Mouse (Mus musculus) MEL (cell line): ENCODE measurements around the gene Mmel1. TPM values are rescaled to one million over a fixed set of nuclear protein-coding genes. Genes with fewer than 3 reads are reported as not detected.

Experiments
- DNase-seq: peaks from one replicate; pipeline ENCODE4 v3.0.0; 2011; ENCODE audit warnings: low read depth, low spot score
- H3K27ac ChIP-seq: 2 replicates; pipeline ENCODE4 v1.5.1; 2012; ENCODE audit warnings: low read depth, mild to moderate bottlenecking, control low read depth, low read length, moderate library complexity; ENCODE audit not compliant: control insufficient read depth
- H3K27me3 ChIP-seq, 2 experiments: fragments of 150-350 bp in 1 of 2; sonication (generic) in 1 of 2; 2 replicates each; pipeline ENCODE4 v1.6.1; 2012; ENCODE audit warnings: low read length in 2 of 2, mild to moderate bottlenecking in 2 of 2, improper control_type of control experiment in 1 of 2, moderate library complexity in 1 of 2; ENCODE audit not compliant: insufficient read depth in 2 of 2, control insufficient read depth in 1 of 2
- H3K36me3 ChIP-seq, 2 experiments: 2 replicates each; pipeline ENCODE4 v1.6.1; 2012 to 2014; ENCODE audit warnings: low read length in 2 of 2, improper control_type of control experiment in 1 of 2, inconsistent platforms in 1 of 2, mild to moderate bottlenecking in 1 of 2; ENCODE audit not compliant: insufficient read depth in 2 of 2, control insufficient read depth in 1 of 2
- H3K4me1 ChIP-seq, 2 experiments: fragments of 150-350 bp in 1 of 2; sonication (generic) in 1 of 2; 2 replicates each; pipeline ENCODE4 v1.6.1; 2012; ENCODE audit warnings: low read length in 2 of 2, improper control_type of control experiment in 1 of 2, mild to moderate bottlenecking in 1 of 2; ENCODE audit not compliant: insufficient read depth in 2 of 2, control insufficient read depth in 1 of 2
- H3K4me3 ChIP-seq, 2 experiments: fragments of 150-350 bp in 1 of 2; sonication (generic) in 1 of 2; 2 replicates each; pipeline ENCODE4 v1.5.1; 2012; ENCODE audit warnings: low read depth in 2 of 2, low read length in 2 of 2, mild to moderate bottlenecking in 2 of 2, moderate library complexity in 2 of 2, control low read depth in 1 of 2, improper control_type of control experiment in 1 of 2; ENCODE audit not compliant: control insufficient read depth in 1 of 2, insufficient read depth in 1 of 2
- H3K79me2 ChIP-seq: 2 replicates; pipeline ENCODE4 v1.6.1; 2012; ENCODE audit warnings: mild to moderate bottlenecking, low read length, moderate library complexity; ENCODE audit not compliant: control insufficient read depth, poor library complexity, insufficient read depth
- H3K9ac ChIP-seq: 2 replicates; pipeline ENCODE4 v1.6.1; 2012; ENCODE audit warnings: low read depth, mild to moderate bottlenecking, control low read depth, low read length, moderate library complexity; ENCODE audit not compliant: control insufficient read depth, poor library complexity, severe bottlenecking
- H3K9me3 ChIP-seq: fragments of 150-350 bp; sonication (generic); replicated peaks from 2 replicates; pipeline ENCODE4 v1.6.1; 2012; ENCODE audit warnings: mild to moderate bottlenecking, low read length, improper control_type of control experiment, moderate library complexity; ENCODE audit not compliant: insufficient read depth
- CTCF ChIP-seq, 3 experiments: IDR thresholded peaks in 2 of 3; conservative IDR thresholded peaks in 1 of 3; 2 replicates each; pipeline ENCODE4 v1.5.1; 2011 to 2012; ENCODE audit warnings: low read length in 3 of 3, low read depth in 2 of 3, mild to moderate bottlenecking in 2 of 3, improper control_type of control experiment in 1 of 3, inconsistent platforms in 1 of 3, mixed read lengths in 1 of 3, moderate library complexity in 1 of 3; ENCODE audit not compliant: control insufficient read depth in 1 of 3, insufficient read depth in 1 of 3, poor library complexity in 1 of 3, severe bottlenecking in 1 of 3
- GABPA ChIP-seq: IDR thresholded peaks from 2 replicates; pipeline ENCODE4 v1.6.1; 2012; ENCODE audit warnings: low read depth, mild to moderate bottlenecking, inconsistent platforms, low read length, improper control_type of control experiment, moderate library complexity
- GATA1 ChIP-seq: IDR thresholded peaks from 2 replicates; pipeline ENCODE4 v1.6.1; 2011; ENCODE audit warnings: low read depth, low read length, improper control_type of control experiment
- MAFK ChIP-seq: IDR thresholded peaks from 2 replicates; pipeline ENCODE4 v1.6.1; 2011; ENCODE audit warnings: low read depth, mild to moderate bottlenecking, low read length, improper control_type of control experiment, borderline replicate concordance
- MAZ ChIP-seq: IDR thresholded peaks from 2 replicates; pipeline ENCODE4 v1.6.1; 2012; ENCODE audit warnings: low read depth, mild to moderate bottlenecking, inconsistent platforms, low read length, improper control_type of control experiment
- MYC ChIP-seq: IDR thresholded peaks from 2 replicates; pipeline ENCODE4 v1.6.1; 2011; ENCODE audit warnings: low read depth, mild to moderate bottlenecking, low read length, improper control_type of control experiment, moderate library complexity
- NRF1 ChIP-seq: IDR thresholded peaks from 2 replicates; pipeline ENCODE4 v1.6.1; 2014; ENCODE audit warnings: low read depth, mild to moderate bottlenecking, inconsistent platforms, low read length, improper control_type of control experiment, moderate library complexity; ENCODE audit not compliant: poor library complexity, insufficient read depth, severe bottlenecking
- POLR2A ChIP-seq, 2 experiments: IDR thresholded peaks; 2 replicates each; pipeline ENCODE4 v1.6.1; 2011 to 2012; ENCODE audit warnings: low read length in 2 of 2, mild to moderate bottlenecking in 2 of 2, control low read depth in 1 of 2, improper control_type of control experiment in 1 of 2, low read depth in 1 of 2, moderate library complexity in 1 of 2; ENCODE audit not compliant: control insufficient read depth in 1 of 2, insufficient read depth in 1 of 2, poor library complexity in 1 of 2
- POLR2AphosphoS2 ChIP-seq: IDR thresholded peaks from 2 replicates; pipeline ENCODE4 v1.6.1; 2011; ENCODE audit warnings: low read length, improper control_type of control experiment
- RAD21 ChIP-seq: IDR thresholded peaks from 2 replicates; pipeline ENCODE4 v1.6.1; 2011; ENCODE audit warnings: mild to moderate bottlenecking, low read depth, low read length, improper control_type of control experiment
- SIN3A ChIP-seq: IDR thresholded peaks from 2 replicates; pipeline ENCODE4 v1.6.1; 2012; ENCODE audit warnings: low read length, improper control_type of control experiment, inconsistent platforms
- SMC3 ChIP-seq: IDR thresholded peaks from 2 replicates; pipeline ENCODE4 v1.6.1; 2011; ENCODE audit warnings: low read depth, low read length, improper control_type of control experiment
- TCF12 ChIP-seq: IDR thresholded peaks from 2 replicates; pipeline ENCODE4 v1.6.1; 2014; ENCODE audit warnings: low read depth, mild to moderate bottlenecking, inconsistent platforms, low read length, improper control_type of control experiment, moderate library complexity
- polyA plus RNA-seq, 2 experiments: library from polyadenylated mRNA; stranded (reverse) in 1 of 2; unstranded in 1 of 2; fragments of >175 nt in 1 of 2; fragments of >200 nt in 1 of 2; gene quantifications; 2 replicates each; pipeline versions ENCODE4 v1.2.1 to v1.2.4; 2012; ENCODE audit warnings: low replicate concordance in 2 of 2, low read depth in 1 of 2; ENCODE audit not compliant: insufficient read length in 2 of 2, insufficient read depth in 1 of 2, missing spikeins in 1 of 2
- total RNA-seq: library from RNA; depleted of rRNA; stranded (reverse); fragments of 300-350 nt; gene quantifications from 2 replicates; pipeline ENCODE4 v1.2.3, GENCODE M21; 2012

The Mmel1 gene
- total and polyA plus RNA-seq, 3 experiments: 0.07 to 0.08 TPM; not detected in 1

DNA sequence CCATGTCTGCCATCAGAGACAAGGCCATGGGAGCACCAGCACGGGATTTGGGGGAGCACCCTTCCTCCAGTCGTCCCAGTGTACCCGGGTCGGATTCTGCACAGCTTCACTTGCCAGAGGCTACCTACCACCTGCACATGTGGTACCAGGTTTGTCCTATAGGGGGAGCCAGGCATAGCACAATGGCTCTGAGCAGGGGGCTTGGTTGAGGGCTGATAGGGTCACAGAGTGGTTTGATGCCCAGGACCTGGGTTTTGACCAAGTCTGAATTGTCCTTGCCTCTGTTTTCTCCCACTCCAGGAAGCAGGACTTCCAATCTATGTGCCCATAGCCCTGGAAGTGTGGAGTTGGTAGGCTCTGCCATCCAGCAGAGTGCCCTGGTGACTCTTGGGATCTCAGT lies 56.0 kb downstream of the Mmel1 start:
- Histone ChIP-seq H3K79me2 (no peaks in the 10 kb centered on the region; the same call in none of the 2 replicates), H3K9me3 (no peaks in the 10 kb centered on the region), H3K27me3 (no peaks in the 10 kb centered on the region), H3K27ac (no peak overlapping the region), H3K4me1 (peaks cover 3 to 24% of the 10 kb centered on the region in 2 experiments; a peak in 3 of 4 replicates), H3K4me3 (no peak overlapping the region), H3K9ac (no peak overlapping the region), H3K36me3 (peaks cover 0 to 4% of the 10 kb centered on the region in 2 experiments; a peak in 1 of 4 replicates)
- peak; percentile 67 to 96 (median 68) for TF ChIP-seq CTCF (IDR thresholded peaks at IDR 0.05 in 2 of 3, conservative IDR thresholded peaks at IDR 0.05 in 1 of 3; ENCODE audit: control insufficient read depth in 1 of 3, insufficient read depth in 1 of 3, low read depth in 2 of 3, low read length in 3 of 3, poor library complexity in 1 of 3, severe bottlenecking in 1 of 3)
- peak; percentile 3 for TF ChIP-seq RAD21
- TF ChIP-seq POLR2AphosphoS2: no peak
- peak; percentile 23; the same call in 1 of the 2 replicates for TF ChIP-seq SMC3
- TF ChIP-seq MYC: no peak
- no peak for TF ChIP-seq NRF1
- TF ChIP-seq MAZ: no peak
- peak; percentile 58 for DNase-seq

DNA sequence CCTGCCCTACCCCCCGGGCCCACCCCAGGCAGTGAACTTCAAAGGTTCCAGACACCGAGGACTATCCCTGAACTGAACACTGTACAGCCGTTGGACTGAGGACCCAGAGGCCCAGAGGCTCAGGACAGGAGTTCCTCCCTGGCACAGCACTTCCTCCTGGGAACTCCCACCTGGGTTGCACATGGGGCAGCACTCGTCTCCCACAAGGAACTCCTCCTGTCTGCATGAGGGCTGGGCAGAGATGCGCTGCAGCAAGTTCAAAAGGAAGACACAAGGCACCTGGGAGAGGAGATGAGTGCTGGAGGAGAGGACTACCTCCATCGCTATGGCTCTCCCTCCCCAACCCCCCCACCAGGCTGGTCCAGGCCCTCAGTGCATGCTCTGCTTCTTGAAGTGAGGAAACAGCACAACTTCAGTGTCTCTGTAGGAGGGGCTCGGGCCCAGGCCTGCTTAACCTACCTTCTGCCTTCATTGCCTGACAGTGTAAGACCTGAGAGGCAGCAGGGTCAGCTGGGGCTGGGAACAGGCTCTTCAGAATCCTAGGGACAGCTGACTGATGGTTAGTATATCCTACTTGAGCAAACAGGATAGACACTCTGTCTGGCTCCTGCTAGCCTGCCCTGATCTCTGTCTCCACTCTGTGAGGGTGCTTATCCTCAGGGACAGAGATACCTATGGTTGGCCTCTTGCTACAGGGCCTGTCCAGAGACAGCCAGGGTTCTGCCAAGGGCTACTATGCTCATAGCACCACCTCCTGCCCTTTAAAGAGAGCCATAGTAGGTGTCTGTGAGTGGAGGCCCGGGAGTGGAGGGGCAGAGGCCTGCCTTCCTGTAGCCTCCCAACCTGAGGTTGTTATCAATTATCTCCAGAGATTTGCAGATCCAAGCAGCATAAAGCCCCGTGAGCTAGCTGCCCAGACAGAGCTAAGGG lies 57.8 kb downstream of the Mmel1 start:
- Histone ChIP-seq H3K27me3 (no peaks in the 10 kb centered on the region), H3K79me2 (no peaks in the 10 kb centered on the region; the same call in none of the 2 replicates), H3K27ac (peak overlapping the region; percentile 89), H3K9ac (peak overlapping the region; percentile 67), H3K36me3 (peaks cover 0 to 4% of the 10 kb centered on the region in 2 experiments; a peak in 1 of 4 replicates), H3K4me3 (peak overlapping the region; percentile 58 to 76), H3K4me1 (peaks cover 3 to 24% of the 10 kb centered on the region in 2 experiments; a peak in 3 of 4 replicates), H3K9me3 (no peaks in the 10 kb centered on the region)
- TF ChIP-seq POLR2A (IDR thresholded peaks at IDR 0.05; ENCODE audit: control insufficient read depth in 1 of 2, insufficient read depth in 1 of 2, low read depth in 1 of 2, low read length in 2 of 2, poor library complexity in 1 of 2): no peak
- no peak for TF ChIP-seq GABPA
- peak; percentile 13; the same call in 1 of the 2 replicates for TF ChIP-seq SIN3A
- TF ChIP-seq MAFK: no peak
- TF ChIP-seq MAZ: no peak
- no peak for TF ChIP-seq MYC
- TF ChIP-seq GATA1: peak; percentile 28; the same call in 1 of the 2 replicates
- no peak for TF ChIP-seq TCF12
- DNase-seq: no peak
